Mouse (Mus musculus): ENCODE measurements around the gene Golgb1. TPM values are rescaled to one million over a fixed set of nuclear protein-coding genes. Genes with fewer than 3 reads are reported as not detected.

Gene Golgb1
- total and polyA plus RNA-seq, 3 experiments, result 16.8 to 35.0 (median 34.1) TPM

GRCm38 (mm10) chr16:36934841-36935620 is 60.1 kb downstream of the Golgb1 start, which contains the start of gene Hcls1 (continued):
- TF ChIP-seq KAT2A (conservative IDR thresholded peaks at IDR 0.05; ENCODE audit: low read depth, low read length), result no peak
- peak; percentile 56; the same call in 1 of the 2 replicates for TF ChIP-seq TCF12 (IDR thresholded peaks at IDR 0.05; ENCODE audit: low read depth, low read length)
- no peak for TF ChIP-seq MAZ (IDR thresholded peaks at IDR 0.05; ENCODE audit: low read depth, low read length)

GRCm38 (mm10) chr16:36935814-36936213 is 60.9 kb downstream of the Golgb1 start:
- TF ChIP-seq UBTF (IDR thresholded peaks at IDR 0.05; ENCODE audit: borderline replicate concordance, insufficient read depth, low read depth, low read length), result no peak
- H3K36me3 ChIP-seq (ENCODE audit: control insufficient read depth in 1 of 2, insufficient read depth in 2 of 2, low read length in 2 of 2), result peaks cover 0 to 7% of the 10 kb centered on the region in 2 experiments; a peak in 2 of 4 replicates
- no peaks in the 10 kb centered on the region; the same call in 1 of the 2 replicates for H3K79me2 ChIP-seq (ENCODE audit: control insufficient read depth, insufficient read depth, low read length, poor library complexity)
- peak overlapping the region; percentile 68 for H3K9ac ChIP-seq (ENCODE audit: control insufficient read depth, low read depth, low read length, poor library complexity, severe bottlenecking)
- H3K4me1 ChIP-seq (ENCODE audit: control insufficient read depth in 1 of 2, insufficient read depth in 2 of 2, low read length in 2 of 2), result peaks cover 0 to 11% of the 10 kb centered on the region in 2 experiments; a peak in 2 of 4 replicates
- peak; percentile 62 for DNase-seq (ENCODE audit: low read depth, low spot score)
- H3K4me3 ChIP-seq (ENCODE audit: control insufficient read depth in 1 of 2, insufficient read depth in 1 of 2, low read depth in 2 of 2, low read length in 2 of 2), result peak overlapping the region in 1 of 2 experiments; percentile 88; a peak in 3 of 4 replicates
- H3K27me3 ChIP-seq (ENCODE audit: control insufficient read depth in 1 of 2, insufficient read depth in 2 of 2, low read length in 2 of 2), result no peaks in the 10 kb centered on the region
- H3K9me3 ChIP-seq (replicated peaks; ENCODE audit: insufficient read depth, low read length), result no peaks in the 10 kb centered on the region
- no peak overlapping the region for H3K27ac ChIP-seq (ENCODE audit: control insufficient read depth, low read depth, low read length)

- no peak overlapping the region for H3K27ac ChIP-seq (ENCODE audit: control insufficient read depth, low read depth, low read length)
- no peaks in the 10 kb centered on the region; the same call in 1 of the 2 replicates for H3K79me2 ChIP-seq (ENCODE audit: control insufficient read depth, insufficient read depth, low read length, poor library complexity)
These were observed 66.3 kb downstream of the Golgb1 start for GRCm38 (mm10) chr16:36941137-36941727.

GRCm38 (mm10) chr16:36941895-36942294 is 67.0 kb downstream of the Golgb1 start:
- H3K9ac ChIP-seq (ENCODE audit: control insufficient read depth, low read depth, low read length, poor library complexity, severe bottlenecking), result no peak overlapping the region
- no peaks in the 10 kb centered on the region for H3K79me2 ChIP-seq (ENCODE audit: control insufficient read depth, insufficient read depth, low read length, poor library complexity)
- H3K9me3 ChIP-seq (replicated peaks; ENCODE audit: insufficient read depth, low read length), result no peaks in the 10 kb centered on the region
- H3K4me1 ChIP-seq (ENCODE audit: control insufficient read depth in 1 of 2, insufficient read depth in 2 of 2, low read length in 2 of 2), result no peaks in the 10 kb centered on the region
- no peak overlapping the region for H3K4me3 ChIP-seq (ENCODE audit: control insufficient read depth in 1 of 2, insufficient read depth in 1 of 2, low read depth in 2 of 2, low read length in 2 of 2)
- H3K36me3 ChIP-seq (ENCODE audit: control insufficient read depth in 1 of 2, insufficient read depth in 2 of 2, low read length in 2 of 2), result peaks cover 0 to 6% of the 10 kb centered on the region in 2 experiments; a peak in 2 of 4 replicates
- no peak overlapping the region for H3K27ac ChIP-seq (ENCODE audit: control insufficient read depth, low read depth, low read length)
- no peaks in the 10 kb centered on the region for H3K27me3 ChIP-seq (ENCODE audit: control insufficient read depth in 1 of 2, insufficient read depth in 2 of 2, low read length in 2 of 2)
- no peak for DNase-seq (ENCODE audit: low read depth, low spot score)
- TF ChIP-seq RAD21 (IDR thresholded peaks at IDR 0.05; ENCODE audit: low read depth, low read length) (no peak), KAT2A (conservative IDR thresholded peaks at IDR 0.05; ENCODE audit: low read depth, low read length) (no peak), MAZ (IDR thresholded peaks at IDR 0.05; ENCODE audit: low read depth, low read length) (no peak), HCFC1 (IDR thresholded peaks at IDR 0.05; ENCODE audit: low read depth, low read length) (no peak), ZNF384 (IDR thresholded peaks at IDR 0.05; ENCODE audit: low read depth, low read length) (no peak), SMC3 (IDR thresholded peaks at IDR 0.05; ENCODE audit: low read depth, low read length) (no peak), CHD1 (IDR thresholded peaks at IDR 0.05; ENCODE audit: low read depth, low read length) (no peak), BHLHE40 (IDR thresholded peaks at IDR 0.05; ENCODE audit: borderline replicate concordance, low read depth, low read length) (no peak), EP300 (IDR thresholded peaks at IDR 0.05; ENCODE audit: low read depth in 1 of 2, low read length in 2 of 2) (no peak), E2F4 (IDR thresholded peaks at IDR 0.05; ENCODE audit: borderline replicate concordance, low read depth, low read length) (no peak), SIN3A (IDR thresholded peaks at IDR 0.05; ENCODE audit: low read length) (no peak), GATA1 (IDR thresholded peaks at IDR 0.05; ENCODE audit: low read depth, low read length) (no peak), USF2 (IDR thresholded peaks at IDR 0.05; ENCODE audit: borderline replicate concordance in 1 of 2, insufficient read depth in 1 of 2, low read depth in 1 of 2, low read length in 2 of 2) (no peak)

More at GRCm38 (mm10) chr16:36941137-36941727, 66.3 kb downstream of the Golgb1 start:
- no peak overlapping the region for H3K4me3 ChIP-seq (ENCODE audit: control insufficient read depth in 1 of 2, insufficient read depth in 1 of 2, low read depth in 2 of 2, low read length in 2 of 2)
- H3K27me3 ChIP-seq (ENCODE audit: control insufficient read depth in 1 of 2, insufficient read depth in 2 of 2, low read length in 2 of 2), result no peaks in the 10 kb centered on the region
- H3K4me1 ChIP-seq (ENCODE audit: control insufficient read depth in 1 of 2, insufficient read depth in 2 of 2, low read length in 2 of 2), result peaks cover 0 to 1% of the 10 kb centered on the region in 2 experiments; a peak in 1 of 4 replicates
- peak; percentile 38 for DNase-seq (ENCODE audit: low read depth, low spot score)
- no peak for TF ChIP-seq UBTF (IDR thresholded peaks at IDR 0.05; ENCODE audit: borderline replicate concordance, insufficient read depth, low read depth, low read length)
- no peak for TF ChIP-seq TAL1 (IDR thresholded peaks at IDR 0.05; ENCODE audit: low read length)
- TF ChIP-seq KAT2A (conservative IDR thresholded peaks at IDR 0.05; ENCODE audit: low read depth, low read length), result no peak
- H3K9ac ChIP-seq (ENCODE audit: control insufficient read depth, low read depth, low read length, poor library complexity, severe bottlenecking), result no peak overlapping the region
- peaks cover 0 to 6% of the 10 kb centered on the region in 2 experiments; a peak in 2 of 4 replicates for H3K36me3 ChIP-seq (ENCODE audit: control insufficient read depth in 1 of 2, insufficient read depth in 2 of 2, low read length in 2 of 2)
- H3K9me3 ChIP-seq (replicated peaks; ENCODE audit: insufficient read depth, low read length), result no peaks in the 10 kb centered on the region

All from MEL (cell line).